Mouse (Mus musculus): ENCODE measurements around the gene Mymx.
"Not testable (repeated sequence)": the region's sequence is repeated elsewhere in the genome, so short reads cannot be mapped to it uniquely, and the experiment has no call there.

The Mymx gene

GRCm38 (mm10) chr17:45601877-45602304, at the start of gene Mymx:
TSS of gene Mymx (minus strand) at chr17:45602102.
- no peak for DNase-seq

DNA sequence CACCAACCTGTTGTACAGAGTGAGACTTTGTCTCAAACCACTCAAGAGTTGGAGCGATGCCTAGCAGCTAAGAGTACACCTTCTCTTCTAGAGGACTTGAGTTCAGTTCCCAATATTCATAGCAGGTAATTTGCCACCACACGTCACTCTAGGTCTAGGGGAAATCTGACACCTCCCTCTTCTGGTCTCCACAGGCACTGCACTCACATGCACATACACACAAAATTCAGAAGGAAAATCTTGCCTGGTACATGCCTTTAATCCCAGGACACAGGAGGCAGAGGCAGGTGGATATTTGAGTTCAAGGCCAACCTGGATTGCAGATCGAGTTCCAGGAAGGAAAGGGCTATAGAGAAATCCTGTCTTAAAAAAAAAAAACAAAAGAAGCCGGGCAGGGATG, 42.3 kb upstream of the Mymx start:
- no peak for DNase-seq

DNA sequence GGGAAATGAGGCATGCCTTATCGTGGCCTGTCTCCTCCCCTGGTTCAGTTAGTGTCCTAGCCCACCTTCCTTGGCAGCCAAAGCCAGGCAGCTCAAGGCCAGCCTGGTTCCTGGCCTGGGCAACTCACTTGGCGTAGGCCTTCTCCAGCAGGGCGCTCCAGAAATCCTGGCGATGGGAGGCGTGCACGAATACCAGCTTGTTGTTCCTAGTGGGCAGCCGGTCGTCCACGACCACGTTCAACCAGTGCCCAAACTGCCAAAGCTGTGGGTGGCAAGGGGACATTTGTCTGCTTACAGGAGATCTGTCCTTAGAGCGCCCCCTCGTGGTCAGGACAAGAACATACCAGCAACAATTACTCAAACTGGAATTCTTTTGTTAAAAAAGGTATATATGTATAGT, 40.8 kb upstream of the Mymx start:
- peak; percentile 75 to 79 for DNase-seq

- no peak for DNase-seq
Observed at GRCm38 (mm10) chr17:45641981-45642380, 40.1 kb upstream of the Mymx start.

GRCm38 (mm10) chr17:45638596-45639295, 36.8 kb upstream of the Mymx start:
- peak; percentile 75 to 88 for DNase-seq

DNA sequence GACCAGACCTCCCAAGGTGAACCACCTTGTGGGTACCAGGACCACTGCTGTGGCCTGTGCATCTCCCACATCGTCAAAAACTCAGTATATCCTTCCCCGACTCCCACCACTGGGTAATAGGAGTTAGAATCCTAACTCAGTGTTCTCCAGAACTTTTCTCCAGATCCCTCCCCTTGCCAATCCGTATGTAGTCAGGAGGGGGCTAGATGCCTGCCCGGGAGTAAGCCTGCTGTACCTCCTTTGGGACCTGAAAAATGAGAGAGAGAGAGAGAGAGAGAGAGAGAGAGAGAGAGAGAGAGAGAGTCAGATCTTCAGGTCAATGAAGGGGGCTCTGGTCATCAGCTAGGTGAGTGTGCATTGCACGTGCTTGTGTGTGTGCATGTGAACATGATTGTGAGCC, 32.1 kb upstream of the Mymx start:
- DNase-seq: no peak

GRCm38 (mm10) chr17:45631940-45632339, 30.0 kb upstream of the Mymx start:
- no peak for DNase-seq

- no peak for DNase-seq
Observed at GRCm38 (mm10) chr17:45630992-45631391, 29.1 kb upstream of the Mymx start.

DNA sequence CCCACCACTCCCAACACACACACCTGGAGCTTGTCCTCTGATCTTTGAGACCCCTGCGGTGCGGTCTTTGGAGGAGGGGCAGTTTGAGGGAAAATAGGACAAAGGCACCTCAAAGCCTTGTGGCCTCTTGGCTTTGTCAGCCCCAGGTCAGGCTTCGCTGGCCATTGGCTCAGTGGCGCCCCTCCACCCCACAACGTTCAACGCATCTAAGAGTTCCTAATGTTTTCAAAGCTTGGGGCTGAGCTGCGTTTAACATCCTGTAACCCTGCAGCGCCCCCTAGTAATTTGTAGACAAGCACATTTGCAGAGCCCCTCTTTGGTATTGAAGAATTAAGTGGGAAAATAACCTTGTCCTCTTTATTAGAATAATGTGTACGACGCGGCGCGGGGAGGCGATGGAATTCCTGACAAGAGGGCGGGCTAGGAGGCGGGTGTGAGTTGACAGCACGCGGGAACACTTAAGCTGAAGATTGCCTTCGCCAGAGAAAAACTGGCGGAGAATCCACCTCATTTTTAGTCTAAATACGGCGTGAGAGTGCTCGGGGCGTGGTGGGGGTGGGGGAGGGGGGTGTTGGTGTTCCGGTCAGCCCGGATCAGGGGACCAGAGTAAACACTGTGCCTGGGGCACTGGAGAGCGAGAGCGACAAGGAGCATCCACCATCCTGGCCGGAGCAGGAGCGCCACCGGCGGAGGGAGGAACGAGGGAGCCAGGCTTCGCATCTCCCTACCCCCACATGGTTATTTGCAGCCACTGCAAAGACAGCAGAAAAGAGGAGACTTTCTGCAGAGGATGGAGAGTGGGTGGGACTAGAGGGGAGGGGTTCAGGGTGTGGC, 28.2 kb upstream of the Mymx start:
- peak; percentile 68 to 73 for DNase-seq

DNA sequence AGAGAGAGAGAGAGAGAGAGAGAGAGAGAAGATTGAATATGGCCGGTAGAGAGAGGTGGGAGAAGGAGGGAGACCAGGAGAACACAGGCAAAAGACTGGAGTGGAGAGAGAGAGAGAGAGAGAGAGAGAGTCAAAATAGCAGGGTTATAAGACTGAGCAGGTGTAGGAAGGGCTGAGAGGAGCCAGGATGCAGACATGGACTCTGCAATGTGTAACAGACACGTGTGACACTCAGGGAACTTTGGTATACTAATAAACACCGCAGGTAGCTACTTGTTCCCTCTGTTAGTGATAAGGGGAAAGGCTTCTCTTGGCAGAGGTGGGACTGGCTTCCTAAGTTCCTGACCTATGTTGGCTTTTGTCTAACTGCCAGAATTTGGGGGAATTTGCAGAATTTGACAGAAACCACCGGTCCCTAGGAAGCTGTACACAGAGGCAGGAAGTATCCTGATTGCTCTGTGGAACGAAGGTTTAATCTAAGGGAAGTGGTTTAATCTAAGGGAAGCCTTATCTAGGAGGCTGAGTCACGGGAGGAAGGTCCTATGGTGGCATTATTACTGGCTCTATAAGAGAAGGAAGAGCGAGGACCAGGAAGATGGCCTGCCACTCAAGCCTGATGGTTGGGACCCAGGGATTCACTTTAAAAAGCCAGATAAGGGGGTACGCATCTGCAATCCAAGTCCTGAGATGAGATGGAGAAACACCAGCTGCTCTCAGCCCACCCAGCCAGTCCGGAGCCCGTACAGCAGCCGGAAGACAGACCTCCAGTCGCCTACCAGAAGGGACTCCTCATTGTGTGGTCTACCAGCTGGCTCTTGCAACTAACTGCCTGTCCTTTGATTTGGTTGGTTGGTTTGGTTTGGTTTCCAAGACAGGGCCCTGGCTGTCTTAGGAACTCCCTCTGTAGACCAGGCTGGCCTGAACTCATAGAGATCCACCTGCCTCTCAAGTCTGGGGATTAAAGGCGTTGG, 27.3 kb upstream of the Mymx start:
- peak in 1 of 2 experiments; percentile 27 for DNase-seq

- no peak for DNase-seq
Observed at GRCm38 (mm10) chr17:45628160-45628559, 26.3 kb upstream of the Mymx start.

DNA sequence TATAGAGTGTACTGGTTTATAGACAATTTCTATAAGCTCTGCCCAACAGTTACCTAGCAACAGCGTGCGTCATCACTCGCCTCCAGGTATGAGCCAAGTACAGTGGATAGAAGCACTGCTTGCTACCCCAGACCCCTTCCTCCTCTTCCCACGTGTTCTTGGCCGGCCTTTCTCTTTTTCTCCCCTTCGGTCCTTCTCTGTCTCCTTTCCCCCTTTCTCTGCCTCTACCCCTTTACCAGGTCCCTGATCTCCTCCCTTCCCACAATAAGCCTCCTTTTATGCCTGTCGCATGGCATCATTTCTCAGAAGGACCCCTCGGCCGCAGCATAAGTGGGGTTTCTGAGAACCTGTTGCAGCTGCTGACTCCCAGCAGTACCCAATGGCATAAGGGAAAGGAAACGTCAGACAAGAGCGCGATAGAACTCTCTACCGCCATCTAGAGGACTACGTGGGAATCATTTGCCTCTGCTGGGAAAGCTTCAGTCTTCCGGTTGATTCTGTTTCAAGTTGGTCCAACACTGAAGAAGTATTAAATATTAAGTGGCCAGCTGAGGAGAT, 24.8 kb upstream of the Mymx start:
- peak; percentile 63 to 72 for DNase-seq

DNA sequence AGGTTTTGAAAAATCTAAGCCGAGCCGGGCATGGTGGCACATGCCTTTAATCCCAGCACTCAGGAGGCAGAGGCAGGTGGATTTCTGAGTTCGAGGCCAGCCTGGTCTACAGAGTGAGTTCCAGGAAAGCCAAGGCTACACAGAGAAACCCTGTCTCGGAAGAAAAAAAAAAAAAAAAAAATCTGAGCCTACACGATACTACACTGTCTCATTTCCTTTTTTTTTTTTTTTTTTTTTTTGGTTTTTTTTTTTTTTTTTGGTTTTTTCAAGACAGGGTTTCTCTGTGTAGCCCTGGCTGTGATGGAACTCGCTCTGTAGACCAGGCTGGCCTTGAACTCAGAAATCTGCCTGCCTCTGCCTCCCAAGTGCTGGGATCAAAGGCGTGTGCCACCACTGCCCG, 21.5 kb upstream of the Mymx start:
- not testable (repeated sequence) for DNase-seq

DNA sequence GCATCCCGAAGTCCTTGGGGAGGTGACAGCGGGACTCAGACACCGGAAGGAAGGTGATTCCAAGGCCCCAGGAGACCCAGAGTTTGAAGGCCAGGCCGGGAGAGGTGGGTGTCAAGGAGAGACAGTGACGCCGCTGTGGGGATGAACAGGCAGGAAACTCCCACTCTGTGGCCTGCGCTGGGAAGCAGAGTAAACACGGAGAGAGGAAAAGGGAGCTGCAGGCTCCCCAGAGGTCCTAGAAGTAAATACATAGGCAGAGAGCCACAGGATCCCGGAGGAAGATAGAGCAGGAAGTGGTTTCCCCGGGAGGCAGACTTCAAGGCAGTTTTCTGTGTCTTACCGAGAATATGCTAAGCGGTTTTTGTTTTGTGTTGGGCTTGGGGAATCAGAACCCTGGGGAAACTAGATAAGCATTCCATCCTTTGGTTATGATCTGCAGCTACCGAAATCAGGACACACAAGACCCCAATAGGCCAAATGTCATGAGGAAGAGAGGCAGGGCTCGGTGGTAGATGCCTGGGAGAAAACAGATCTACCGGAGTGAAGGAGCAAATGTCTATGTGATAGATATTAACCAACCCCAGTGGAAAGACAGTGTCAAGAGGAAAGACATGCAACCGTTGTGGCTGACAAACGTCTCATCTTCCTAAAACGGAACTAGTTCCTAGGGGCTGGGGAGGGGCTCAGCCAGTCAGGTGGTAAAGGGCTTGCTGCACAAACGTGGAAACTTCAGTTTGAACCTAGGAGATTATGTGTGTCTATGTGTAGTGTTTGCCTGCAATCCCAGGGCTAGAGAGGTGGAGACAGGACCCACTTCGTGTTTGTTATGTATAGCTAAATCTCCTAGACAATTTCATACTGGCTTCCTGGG, 17.7 kb upstream of the Mymx start:
- DNase-seq: peak; percentile 53 to 61

DNA sequence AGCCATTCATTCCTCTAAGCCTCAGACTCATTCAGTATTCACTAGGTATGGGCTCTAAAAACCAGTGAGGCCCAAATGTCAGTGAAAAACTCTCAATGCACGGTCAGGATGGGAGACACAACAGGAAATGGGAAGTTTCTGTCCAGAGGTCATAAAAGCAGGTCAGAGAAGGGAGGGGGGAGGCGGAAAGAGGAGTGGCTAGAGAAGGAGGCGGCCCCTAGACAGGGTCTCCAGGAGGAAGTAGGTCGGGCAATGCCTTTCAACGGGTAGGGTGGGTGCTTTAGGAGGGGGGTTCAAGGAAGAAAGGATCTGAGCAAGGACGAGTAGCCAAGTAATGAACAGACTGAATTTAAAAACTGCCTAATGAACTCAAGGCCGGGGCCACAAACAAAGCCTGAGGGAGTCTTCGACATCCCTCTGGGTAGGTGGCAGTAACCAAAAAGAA, 17.1 kb upstream of the Mymx start:
- peak; percentile 68 to 81 for DNase-seq

DNA sequence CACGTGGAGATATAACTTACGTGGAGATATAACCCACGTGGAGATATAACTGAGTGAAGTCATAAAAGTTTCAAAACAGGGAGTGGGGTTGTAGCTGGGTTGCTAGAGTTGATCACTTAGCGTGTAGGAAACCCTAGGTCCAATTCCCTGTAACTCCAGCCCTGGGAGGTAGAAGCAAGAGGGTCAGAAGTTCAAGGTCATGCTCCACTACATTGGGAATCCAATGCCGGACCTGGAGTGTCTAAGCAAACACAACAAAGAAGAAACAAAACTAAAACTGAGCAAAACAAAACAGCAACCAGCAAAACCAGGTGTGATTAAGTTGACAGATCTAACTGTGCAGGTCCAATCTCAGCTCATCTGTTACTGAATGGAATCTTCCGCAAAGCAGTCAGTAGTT, 15.8 kb upstream of the Mymx start:
- no peak for DNase-seq

GRCm38 (mm10) chr17:45616679-45617078, 14.8 kb upstream of the Mymx start:
- no peak for DNase-seq

DNA sequence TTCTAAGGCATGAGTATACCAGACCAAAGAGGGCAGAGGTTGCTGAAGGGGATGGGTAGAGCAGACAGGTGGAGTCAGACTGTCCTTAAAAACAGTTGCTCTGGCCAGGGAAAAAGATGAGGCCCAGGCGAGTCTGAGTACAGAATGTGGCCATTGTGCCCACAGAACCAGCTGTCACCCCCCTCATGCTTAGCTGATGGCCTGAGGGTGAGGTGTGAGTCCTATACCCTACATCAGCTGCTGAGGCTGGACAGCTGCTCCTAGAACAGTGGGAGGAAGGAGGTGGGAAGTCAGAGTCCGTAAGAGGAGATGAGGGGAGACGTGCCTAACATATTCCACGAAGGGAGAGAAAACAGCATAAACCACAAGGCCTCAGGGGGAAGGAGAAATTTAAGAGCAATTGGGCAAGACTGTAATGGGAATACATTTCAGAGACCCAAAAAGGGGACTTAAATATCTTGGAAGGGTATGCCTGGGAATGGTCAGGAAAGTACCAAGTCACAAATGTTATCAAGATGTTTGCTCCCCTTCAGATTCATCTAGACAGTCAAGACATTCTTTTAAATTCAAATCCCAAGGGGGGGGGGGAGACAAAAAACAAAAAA, 14.2 kb upstream of the Mymx start:
- no peak for DNase-seq

GRCm38 (mm10) chr17:45612921-45613320, 11.0 kb upstream of the Mymx start:
- no peak for DNase-seq

DNA sequence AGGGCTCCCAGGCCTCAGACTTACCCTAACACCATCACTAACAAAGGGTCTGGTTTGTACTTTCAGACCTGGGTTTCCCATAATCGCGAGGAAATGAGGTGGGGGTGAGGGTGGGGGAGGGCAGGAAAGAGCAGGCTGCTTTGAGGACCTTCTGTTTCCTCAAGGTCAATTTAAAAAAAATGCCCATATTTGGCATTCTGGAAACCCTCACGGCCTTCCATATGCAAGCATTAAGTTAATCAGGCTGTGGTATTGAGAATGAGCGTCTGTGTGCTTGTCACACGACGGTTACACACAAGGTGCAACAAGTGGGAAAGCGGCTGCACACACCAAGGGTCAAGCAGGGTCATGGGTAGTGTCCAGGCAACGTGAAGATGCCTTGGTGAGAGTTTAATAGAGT, 10.1 kb upstream of the Mymx start:
- no peak for DNase-seq

All from thymus, postnatal 36 days (tissue).